Mouse (Mus musculus) embryonic facial prominence, embryonic 11.5 days (tissue): ENCODE data around the gene Zfp865. TPM values are rescaled to one million over a fixed set of nuclear protein-coding genes. Genes with fewer than 3 reads are reported as not detected.

Experiments used
- ATAC-seq: fragments of 200-750 bp; cut with Nextera tagmentation; replicated peaks from 2 replicates; pipeline ENCODE4 v1.8.0; 2017; ENCODE audit warnings: low read depth; ENCODE audit not compliant: insufficient number of reproducible peaks, low FRiP score, low TSS enrichment
- DNase-seq: peaks from one replicate; pipeline ENCODE4 v3.0.0-alpha.2; 2015; ENCODE audit warnings: low spot score
- H3K27ac ChIP-seq: fragments of 300-500 bp; sonication (generic); replicated peaks from 2 replicates; pipeline ENCODE4 v1.5.1; 2014; ENCODE audit warnings: mild to moderate bottlenecking, low read depth, low read length, control low read depth
- H3K27me3 ChIP-seq: fragments of 300-500 bp; sonication (generic); 2 replicates; pipeline ENCODE4 v1.6.1; 2014; ENCODE audit warnings: mild to moderate bottlenecking, low read length, moderate library complexity, mixed read lengths; ENCODE audit not compliant: control insufficient read depth, insufficient read depth
- H3K36me3 ChIP-seq: fragments of 300-500 bp; sonication (generic); replicated peaks from 2 replicates; pipeline ENCODE4 v1.6.1; 2014; ENCODE audit warnings: low read depth, mild to moderate bottlenecking, low read length, moderate library complexity, mixed read lengths; ENCODE audit not compliant: control insufficient read depth, insufficient read depth
- H3K4me1 ChIP-seq: fragments of 300-500 bp; sonication (generic); 2 replicates; pipeline ENCODE4 v1.6.1; 2014; ENCODE audit warnings: low read length, mixed read lengths; ENCODE audit not compliant: control insufficient read depth, insufficient read depth
- H3K4me2 ChIP-seq: fragments of 300-500 bp; sonication (generic); 2 replicates; pipeline ENCODE4 v1.6.1; 2014; ENCODE audit warnings: low read depth, mild to moderate bottlenecking, control low read depth, low read length, moderate library complexity
- H3K4me3 ChIP-seq: fragments of 300-500 bp; sonication (generic); 2 replicates; pipeline ENCODE4 v1.5.1; 2014; ENCODE audit warnings: low read depth, low read length, control low read depth
- H3K9ac ChIP-seq: fragments of 300-500 bp; sonication (generic); replicated peaks from 2 replicates; pipeline ENCODE4 v1.6.1; 2014; ENCODE audit warnings: mild to moderate bottlenecking, control low read depth, low read length
- H3K9me3 ChIP-seq: fragments of 300-500 bp; sonication (generic); replicated peaks from 2 replicates; pipeline ENCODE4 v1.6.1; 2016; ENCODE audit warnings: mild to moderate bottlenecking, low read length, inconsistent platforms, mixed read lengths; ENCODE audit not compliant: control insufficient read depth
- WGBS: fragments of 180-500 bp; shearing (Covaris S2); extraction: QIAGEN DNeasy Blood & Tissue Kit; methylation state at CpG from one replicate; pipeline ENCODE4 v1.1.7; 2014; 5-methylcytosine and 5-hydroxymethylcytosine counted together
- polyA plus RNA-seq: library from polyadenylated mRNA; unstranded; fragments of >200 nt; fragmentation: Nextera tagmentation; extraction: Ambion mirVana; gene quantifications from 2 replicates; pipeline ENCODE4 v1.2.1, GENCODE M21; 2014

Gene Zfp865
- polyA plus RNA-seq, 1 experiment from 2014 or later: 4.5 TPM

DNA sequence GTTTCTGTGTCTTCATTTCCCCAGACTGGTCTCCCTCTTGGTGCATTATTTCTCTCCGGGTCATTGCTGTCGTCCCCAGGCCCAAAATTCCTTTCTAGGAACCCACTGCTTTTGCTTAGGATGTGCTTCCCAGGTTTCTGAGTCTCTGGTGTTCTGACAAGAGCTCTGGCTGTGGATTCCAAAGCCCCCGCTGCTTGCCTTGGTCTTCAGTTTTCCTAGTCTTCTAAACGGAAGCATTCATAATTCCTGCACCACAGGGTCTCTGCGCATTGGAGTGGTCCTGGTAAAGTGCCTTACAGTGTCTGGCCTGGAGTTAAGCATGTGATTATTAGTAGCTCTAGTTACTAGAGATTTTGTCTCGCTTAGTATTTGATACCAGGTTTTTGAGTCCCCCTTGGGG lies 60.6 kb downstream of the Zfp865 start:
- Histone ChIP-seq H3K4me2 (peak overlapping the region; percentile 69), H3K27me3 (no peaks in the 10 kb centered on the region), H3K27ac (peak overlapping the region; percentile 89; the same call in 1 of the 2 replicates), H3K36me3 (peaks cover 4% of the 10 kb centered on the region), H3K9me3 (no peaks in the 10 kb centered on the region), H3K9ac (peak overlapping the region; percentile 96), H3K4me3 (peak overlapping the region; percentile 98), H3K4me1 (no peaks in the 10 kb centered on the region)
- DNase-seq (no peak), ATAC-seq (no peak)
- WGBS: 23% methylated on average over 6 of the region's 6 CpGs

DNA sequence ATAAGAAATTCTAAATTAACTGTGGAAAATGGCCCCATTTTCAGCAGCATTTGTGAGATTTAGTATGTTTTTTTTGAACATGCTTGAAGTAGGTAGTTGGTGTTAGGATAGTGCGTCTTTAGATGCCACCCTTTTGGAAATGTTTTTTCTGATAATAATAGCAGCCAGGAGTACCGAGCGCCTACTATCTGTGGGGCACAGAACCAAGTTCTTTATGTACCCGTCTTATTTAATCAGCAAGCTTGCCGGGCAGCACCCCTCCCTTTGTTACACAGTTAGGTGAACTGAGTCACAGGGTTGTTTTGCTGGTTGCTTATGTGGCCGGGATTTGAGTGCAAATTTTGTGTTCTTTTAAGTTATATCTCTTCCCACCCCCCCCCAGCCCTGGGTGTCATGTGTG lies 61.1 kb downstream of the Zfp865 start:
- Histone ChIP-seq H3K36me3 (peaks cover under 1% of the 10 kb centered on the region), H3K9me3 (no peaks in the 10 kb centered on the region), H3K27me3 (no peaks in the 10 kb centered on the region), H3K4me3 (peak overlapping the region; percentile 98), H3K4me2 (peak overlapping the region; percentile 69), H3K9ac (peak overlapping the region; percentile 4; the same call in 1 of the 2 replicates), H3K4me1 (no peaks in the 10 kb centered on the region), H3K27ac (no peak overlapping the region)
- ATAC-seq (no peak), DNase-seq (no peak)
- 80% methylated on average over 6 of the region's 6 CpGs for WGBS

GRCm38 (mm10) chr7:5081939-5082338 lies 61.8 kb downstream of the Zfp865 start:
- no peak overlapping the region for H3K9ac ChIP-seq
- H3K36me3 ChIP-seq: no peaks in the 10 kb centered on the region; the same call in none of the 2 replicates
- no peak for DNase-seq
- no peak for ATAC-seq
- no peak overlapping the region for H3K4me3 ChIP-seq
- H3K4me2 ChIP-seq: no peak overlapping the region
- WGBS: 95% methylated on average over 2 of the region's 2 CpGs
- H3K27ac ChIP-seq: no peak overlapping the region
- no peaks in the 10 kb centered on the region for H3K27me3 ChIP-seq
- no peaks in the 10 kb centered on the region for H3K9me3 ChIP-seq
- H3K4me1 ChIP-seq: no peaks in the 10 kb centered on the region

- no peak overlapping the region for H3K4me2 ChIP-seq
- WGBS: 92% methylated on average over 18 of the region's 18 CpGs
- no peaks in the 10 kb centered on the region; the same call in none of the 2 replicates for H3K36me3 ChIP-seq
- DNase-seq (no peak), ATAC-seq (no peak)
- H3K9ac ChIP-seq: no peak overlapping the region
- no peaks in the 10 kb centered on the region for H3K9me3 ChIP-seq
- no peaks in the 10 kb centered on the region for H3K4me1 ChIP-seq
- no peak overlapping the region for H3K27ac ChIP-seq
- H3K4me3 ChIP-seq: no peak overlapping the region
- H3K27me3 ChIP-seq: no peaks in the 10 kb centered on the region
Observed at GRCm38 (mm10) chr7:5083325-5084105, 63.3 kb downstream of the Zfp865 start.

DNA sequence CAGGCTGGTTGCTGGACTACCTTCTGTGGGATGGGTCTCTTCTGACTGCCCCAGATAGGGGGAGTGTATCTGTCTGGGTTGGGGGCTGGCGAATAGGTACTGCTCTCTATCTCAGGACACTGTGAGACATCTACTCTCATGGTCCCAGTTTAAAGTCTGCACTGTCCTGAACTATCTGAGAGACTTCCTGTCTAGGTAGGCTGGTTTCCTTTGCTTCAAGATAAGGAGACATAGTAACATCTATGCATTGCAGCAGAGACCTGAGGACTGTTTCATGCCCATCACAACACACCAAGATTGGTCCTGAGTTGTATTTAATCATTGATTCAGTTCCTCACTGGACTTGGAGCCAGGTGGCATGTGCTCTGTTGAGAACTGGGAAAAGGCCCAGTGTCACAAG lies 65.3 kb downstream of the Zfp865 start:
- H3K27me3 ChIP-seq: no peaks in the 10 kb centered on the region
- H3K9ac ChIP-seq: no peak overlapping the region
- no peak overlapping the region for H3K4me3 ChIP-seq
- DNase-seq (no peak), ATAC-seq (no peak)
- H3K9me3 ChIP-seq: no peaks in the 10 kb centered on the region
- 100% methylated on average over 1 of the region's 1 CpGs for WGBS
- no peaks in the 10 kb centered on the region; the same call in none of the 2 replicates for H3K36me3 ChIP-seq
- no peak overlapping the region for H3K4me2 ChIP-seq
- no peak overlapping the region for H3K27ac ChIP-seq
- no peaks in the 10 kb centered on the region for H3K4me1 ChIP-seq

Other genes starting within 250 kb of the Zfp865 start
- not detected in 2 replicates for gene Fam71e2, start 249.1 kb upstream of the Zfp865 start, polyA plus RNA-seq
- gene Il11, start 237.5 kb upstream of the Zfp865 start, polyA plus RNA-seq: 0.21 TPM in 1 of 2 replicates, not detected in the other
- gene Tmem190, start 237.4 kb upstream of the Zfp865 start, polyA plus RNA-seq: not detected in 2 replicates
- 1.3 and 1.4 TPM in 2 replicates for gene Tmem238, start 230.7 kb upstream of the Zfp865 start, polyA plus RNA-seq
- 149 and 169 TPM in 2 replicates for gene Rpl28, start 227.5 kb upstream of the Zfp865 start, polyA plus RNA-seq
- 453 and 487 TPM in 2 replicates for gene Ube2s, start 207.8 kb upstream of the Zfp865 start, polyA plus RNA-seq
- 0.72 TPM in 2 replicates for gene Shisa7, start 175.7 kb upstream of the Zfp865 start, polyA plus RNA-seq
- 2.4 and 2.9 TPM in 2 replicates for gene Isoc2b, start 150.1 kb upstream of the Zfp865 start, polyA plus RNA-seq
- gene Isoc2a, start 143.2 kb upstream of the Zfp865 start, polyA plus RNA-seq: 0.70 and 0.72 TPM in 2 replicates
- 0.27 TPM in 1 of 2 replicates, not detected in the other for gene Gm36210, start 113.9 kb upstream of the Zfp865 start, polyA plus RNA-seq
- 2.5 and 3.6 TPM in 2 replicates for gene Zfp628, start 105.2 kb upstream of the Zfp865 start, polyA plus RNA-seq
- gene Nat14, start 98.3 kb upstream of the Zfp865 start, polyA plus RNA-seq: 2.7 and 2.8 TPM in 2 replicates
- 0.97 and 1.2 TPM in 2 replicates for gene Ssc5d, start 94.6 kb upstream of the Zfp865 start, polyA plus RNA-seq
- gene Sbk2, start 56.0 kb upstream of the Zfp865 start, polyA plus RNA-seq: 0.21 TPM in 1 of 2 replicates, not detected in the other
- gene Sbk3, start 49.2 kb upstream of the Zfp865 start, polyA plus RNA-seq: 0.06 TPM in 1 of 2 replicates, not detected in the other
- 25.3 and 28.4 TPM in 2 replicates for gene Zfp579, start 24.2 kb upstream of the Zfp865 start, polyA plus RNA-seq
- 7.5 and 9.4 TPM in 2 replicates for gene Zfp524, start 6.0 kb upstream of the Zfp865 start, polyA plus RNA-seq
- 42.5 and 43.0 TPM in 2 replicates for gene Fiz1, start 5.7 kb upstream of the Zfp865 start, polyA plus RNA-seq
- gene Gm44973, start 4.9 kb upstream of the Zfp865 start, polyA plus RNA-seq: 0.59 TPM in 1 of 2 replicates, not detected in the other
- 14.9 and 15.1 TPM in 2 replicates for gene Ccdc106, start 177 bp downstream of the Zfp865 start, polyA plus RNA-seq
- gene 4632433K11Rik, start 13.7 kb downstream of the Zfp865 start, polyA plus RNA-seq: not detected in 2 replicates
- gene Zfp784, start 18.1 kb downstream of the Zfp865 start, polyA plus RNA-seq: 2.7 and 3.3 TPM in 2 replicates
- 25.0 and 32.3 TPM in 2 replicates for gene Zfp580, start 31.2 kb downstream of the Zfp865 start, polyA plus RNA-seq
- 156 and 164 TPM in 2 replicates for gene U2af2, start 41.8 kb downstream of the Zfp865 start, polyA plus RNA-seq
- 46.3 and 51.3 TPM in 2 replicates for gene Epn1, start 59.9 kb downstream of the Zfp865 start, polyA plus RNA-seq
- not detected in 2 replicates for gene Rfpl4, start 96.6 kb downstream of the Zfp865 start, polyA plus RNA-seq
- gene Rasl2-9, start 105.6 kb downstream of the Zfp865 start, polyA plus RNA-seq: 0.28 and 0.35 TPM in 2 replicates
- gene Vmn1r55, start 129.3 kb downstream of the Zfp865 start, polyA plus RNA-seq: 0.01 TPM in 1 of 2 replicates, not detected in the other
- not detected in 2 replicates for gene Vmn1r56, start 176.4 kb downstream of the Zfp865 start, polyA plus RNA-seq
- gene Vmn1r57, start 198.1 kb downstream of the Zfp865 start, polyA plus RNA-seq: not detected in 2 replicates